In genomic region chr7:28555939-28556535, GRCm38 (mm10) we compare ENCODE assay signal across 29 mouse cellular contexts. TPM values are rescaled to one million over a fixed set of nuclear protein-coding genes. Genes with fewer than 3 reads are reported as not detected.
A peak's percentile ranks its signal among the peaks of the same experiment; 100 is the strongest.
DNase-seq lines count a peak whose midpoint lies in the region; ATAC-seq and TF ChIP-seq lines count a peak whose summit lies in the region.
"Had no signal": no experiment of that assay in that cellular context is flagged by ENCODE, and none has a peak within 500 bp of the region (broad histone marks: within the 10 kb centered on the region; RNA-seq: fewer than 3 reads in every experiment).

No protein-coding gene starts in this region.

- H3K27me3 ChIP-seq in forebrain, embryonic 12.5 days, result no peaks in the 10 kb centered on the region
- H3K27me3 ChIP-seq in forebrain, embryonic 15.5 days, result no peaks in the 10 kb centered on the region
- H3K27me3 ChIP-seq in ES-Bruce4 (ENCODE audit: control insufficient read depth, insufficient read depth, low read length, poor library complexity, severe bottlenecking), result no peaks in the 10 kb centered on the region
- no peaks in the 10 kb centered on the region for H3K27me3 ChIP-seq in intestine, embryonic 16.5 days (replicated peaks; ENCODE audit: control insufficient read depth, insufficient read depth, low read length)
- no peaks in the 10 kb centered on the region for H3K27me3 ChIP-seq in stomach, embryonic 15.5 days (replicated peaks)
- H3K27me3 ChIP-seq: embryonic facial prominence, embryonic 13.5 days; heart, embryonic 13.5 days; kidney, embryonic 15.5 days; limb, embryonic 13.5 days; lung, embryonic 15.5 days; midbrain, embryonic 15.5 days had no signal

- H3K4me3 ChIP-seq in forebrain, embryonic 12.5 days (replicated peaks), result no peak overlapping the region
- no peak overlapping the region for H3K4me3 ChIP-seq in forebrain, embryonic 15.5 days
- no peak overlapping the region for H3K4me3 ChIP-seq in ES-Bruce4 (ENCODE audit: low read depth, low read length)
- no peak overlapping the region for H3K4me3 ChIP-seq in intestine, embryonic 16.5 days (ENCODE audit: low read length)
- no peak overlapping the region for H3K4me3 ChIP-seq in stomach, embryonic 15.5 days (replicated peaks)
- H3K4me3 ChIP-seq: embryonic facial prominence, embryonic 13.5 days; erythroblast, embryonic 14.5 days; heart, embryonic 13.5 days; kidney, embryonic 15.5 days; limb, embryonic 13.5 days; lung, embryonic 15.5 days; midbrain, embryonic 10.5 days; midbrain, embryonic 15.5 days had no signal

- DNase-seq in spleen, postnatal 10 days (ENCODE audit: low spot score in 2 of 2), result no peak
- DNase-seq in c-Kit-positive CD71-positive TER-119-positive erythroid progenitor cells, embryonic 14.5 days (ENCODE audit: low spot score), result no peak
- DNase-seq in kidney, adult 8-10 months, result no peak
- DNase-seq: adrenal gland, adult 8-10 months; cerebellum, adult 11-12 months; cerebellum, adult 9-11 months; embryo, embryonic 11 days; gastrocnemius, postnatal 14 days; heart, postnatal 10 days; kidney, adult 11 months had no signal

- 0 out of 2 replicates have a peak overlapping the region, but pooled peaks have one; percentile 13 for H3K27ac ChIP-seq in forebrain, embryonic 12.5 days
- H3K27ac ChIP-seq in forebrain, embryonic 15.5 days (replicated peaks), result no peak overlapping the region
- peak overlapping the region; percentile 82 for H3K27ac ChIP-seq in ES-Bruce4 (ENCODE audit: insufficient read depth, low read length)
- H3K27ac ChIP-seq in intestine, embryonic 16.5 days (ENCODE audit: low read length), result no peak overlapping the region
- peak overlapping the region; percentile 35; the same call in 1 of the 2 replicates for H3K27ac ChIP-seq in stomach, embryonic 15.5 days
- H3K27ac ChIP-seq: embryonic facial prominence, embryonic 13.5 days; heart, embryonic 13.5 days; kidney, embryonic 15.5 days; limb, embryonic 13.5 days; lung, embryonic 15.5 days; midbrain, embryonic 10.5 days; midbrain, embryonic 15.5 days had no signal

- no peak for TF ChIP-seq CTCF in ES-Bruce4 (IDR thresholded peaks at IDR 0.05; ENCODE audit: low read depth, low read length)

- no peak overlapping the region for H3K9ac ChIP-seq in forebrain, embryonic 12.5 days
- no peak overlapping the region for H3K9ac ChIP-seq in forebrain, embryonic 15.5 days (replicated peaks)
- H3K9ac ChIP-seq in ES-Bruce4 (ENCODE audit: low read depth, poor library complexity, severe bottlenecking), result no peak overlapping the region
- no peak overlapping the region for H3K9ac ChIP-seq in intestine, embryonic 16.5 days (ENCODE audit: low read depth, low read length)
- H3K9ac ChIP-seq in stomach, embryonic 15.5 days, result no peak overlapping the region
- H3K9ac ChIP-seq: embryonic facial prominence, embryonic 13.5 days; heart, embryonic 13.5 days; kidney, embryonic 15.5 days; limb, embryonic 13.5 days; lung, embryonic 15.5 days; midbrain, embryonic 15.5 days had no signal

- peaks cover 7% of the 10 kb centered on the region; the same call in 1 of the 2 replicates for H3K9me3 ChIP-seq in forebrain, embryonic 12.5 days
- no peaks in the 10 kb centered on the region for H3K9me3 ChIP-seq in forebrain, embryonic 15.5 days
- no peaks in the 10 kb centered on the region for H3K9me3 ChIP-seq in ES-Bruce4 (replicated peaks; ENCODE audit: control insufficient read depth, insufficient read depth, low read length, poor library complexity, severe bottlenecking)
- H3K9me3 ChIP-seq in intestine, embryonic 16.5 days (ENCODE audit: control insufficient read depth, low read length), result no peaks in the 10 kb centered on the region
- no peaks in the 10 kb centered on the region for H3K9me3 ChIP-seq in stomach, embryonic 15.5 days
- H3K9me3 ChIP-seq: embryonic facial prominence, embryonic 13.5 days; heart, embryonic 13.5 days; kidney, embryonic 15.5 days; limb, embryonic 13.5 days; lung, embryonic 15.5 days; midbrain, embryonic 15.5 days had no signal

- 23% methylated on average over 5 of the region's 5 CpGs for WGBS in forebrain, embryonic 12.5 days
- 16% methylated on average over 5 of the region's 5 CpGs for WGBS in forebrain, embryonic 15.5 days
- WGBS in intestine, embryonic 16.5 days, result 9% methylated on average over 5 of the region's 5 CpGs
- WGBS in stomach, embryonic 15.5 days, result 16% methylated on average over 5 of the region's 5 CpGs

- no peak for TF ChIP-seq EP300 in ES-Bruce4 (IDR thresholded peaks at IDR 0.05; ENCODE audit: insufficient read depth, low read depth, low read length)

- no peak overlapping the region for H3K4me2 ChIP-seq in forebrain, embryonic 12.5 days
- no peak overlapping the region for H3K4me2 ChIP-seq in forebrain, embryonic 15.5 days (replicated peaks)
- H3K4me2 ChIP-seq in intestine, embryonic 16.5 days (ENCODE audit: low read depth, low read length), result no peak overlapping the region
- H3K4me2 ChIP-seq in stomach, embryonic 15.5 days, result no peak overlapping the region
- H3K4me2 ChIP-seq: embryonic facial prominence, embryonic 13.5 days; heart, embryonic 13.5 days; kidney, embryonic 15.5 days; limb, embryonic 13.5 days; liver, embryonic 11.5 days; lung, embryonic 15.5 days; midbrain, embryonic 15.5 days had no signal

- ATAC-seq in forebrain, embryonic 12.5 days (ENCODE audit: low FRiP score), result no peak
- no peak for ATAC-seq in forebrain, embryonic 15.5 days (replicated peaks)
- peak; percentile 52 for ATAC-seq in intestine, embryonic 16.5 days
- ATAC-seq in stomach, embryonic 15.5 days (ENCODE audit: insufficient read depth, low FRiP score, low read depth), result no peak
- ATAC-seq: hindbrain, embryonic 16.5 days; midbrain, embryonic 15.5 days had no signal

- peaks cover 5% of the 10 kb centered on the region; the same call in 1 of the 2 replicates for H3K4me1 ChIP-seq in forebrain, embryonic 12.5 days
- H3K4me1 ChIP-seq in forebrain, embryonic 15.5 days, result no peaks in the 10 kb centered on the region
- H3K4me1 ChIP-seq in ES-Bruce4 (ENCODE audit: control insufficient read depth, insufficient read depth, low read length), result peaks cover 6% of the 10 kb centered on the region
- peaks cover 16% of the 10 kb centered on the region for H3K4me1 ChIP-seq in intestine, embryonic 16.5 days (ENCODE audit: control insufficient read depth, insufficient read depth, low read length)
- H3K4me1 ChIP-seq in stomach, embryonic 15.5 days, result 0 out of 2 replicates have a peak, but pooled peaks cover 26% of the 10 kb centered on the region
- H3K4me1 ChIP-seq: midbrain, embryonic 15.5 days had no signal

- H3K36me3 ChIP-seq in forebrain, embryonic 12.5 days (replicated peaks), result peaks cover 28% of the 10 kb centered on the region
- peaks cover 15% of the 10 kb centered on the region for H3K36me3 ChIP-seq in forebrain, embryonic 15.5 days
- H3K36me3 ChIP-seq in ES-Bruce4 (ENCODE audit: control insufficient read depth, insufficient read depth, low read length, poor library complexity, severe bottlenecking), result peaks cover 3% of the 10 kb centered on the region; the same call in 1 of the 2 replicates
- peaks cover 12% of the 10 kb centered on the region for H3K36me3 ChIP-seq in intestine, embryonic 16.5 days (ENCODE audit: control insufficient read depth, insufficient read depth, low read length)
- peaks cover 24% of the 10 kb centered on the region; the same call in 1 of the 2 replicates for H3K36me3 ChIP-seq in stomach, embryonic 15.5 days

- TF ChIP-seq POLR2A in ES-Bruce4 (IDR thresholded peaks at IDR 0.05; ENCODE audit: insufficient read depth, low read length), result no peak

RNA-seq across cellular contexts. Expression of gene Nccrp1, which starts 9.0 kb away (rescaled TPM):
- polyA plus RNA-seq in forebrain, embryonic 12.5 days (2016; fragmentation: Nextera tagmentation; extraction: Ambion mirVana), result not detected in 2 replicates
- not detected in 2 replicates for polyA plus RNA-seq in forebrain, embryonic 15.5 days (2015; fragmentation: Nextera tagmentation; extraction: Ambion mirVana)
- 4.5 and 6.4 TPM in 2 replicates for polyA plus RNA-seq in ES-Bruce4 (2011; ENCODE audit: insufficient read depth, insufficient read length, low read depth, missing spikeins)
- polyA plus RNA-seq in intestine, embryonic 16.5 days (2015; fragmentation: Nextera tagmentation; extraction: Ambion mirVana), result 0.09 and 0.20 TPM in 2 replicates
- polyA plus RNA-seq in stomach, embryonic 15.5 days (2015; fragmentation: Nextera tagmentation; extraction: Ambion mirVana), result 2.4 and 6.1 TPM in 2 replicates
- polyA plus RNA-seq: forebrain, embryonic 11.5 days; heart, embryonic 13.5 days; hindbrain, embryonic 16.5 days; kidney, embryonic 15.5 days; limb, embryonic 13.5 days; liver, embryonic 11.5 days; liver, embryonic 16.5 days; lung, embryonic 15.5 days; stomach, embryonic 14.5 days had no signal

RNA-seq across cellular contexts. Expression of gene Sycn, which starts 15.4 kb away (rescaled TPM):
- polyA plus RNA-seq in forebrain, embryonic 12.5 days (2016; fragmentation: Nextera tagmentation; extraction: Ambion mirVana), result not detected in 2 replicates
- not detected in 2 replicates for polyA plus RNA-seq in forebrain, embryonic 15.5 days (2015; fragmentation: Nextera tagmentation; extraction: Ambion mirVana)
- not detected in 2 replicates for polyA plus RNA-seq in ES-Bruce4 (2011; ENCODE audit: insufficient read depth, insufficient read length, low read depth, missing spikeins)
- 94.3 and 150 TPM in 2 replicates for polyA plus RNA-seq in intestine, embryonic 16.5 days (2015; fragmentation: Nextera tagmentation; extraction: Ambion mirVana)
- 103 and 114 TPM in 2 replicates for polyA plus RNA-seq in stomach, embryonic 15.5 days (2015; fragmentation: Nextera tagmentation; extraction: Ambion mirVana)
- polyA plus RNA-seq: embryonic facial prominence, embryonic 13.5 days; erythroblast, embryonic 14.5 days; forebrain, embryonic 11.5 days; heart, embryonic 13.5 days; hindbrain, embryonic 16.5 days; kidney, embryonic 15.5 days; limb, embryonic 13.5 days; liver, embryonic 11.5 days; lung, embryonic 15.5 days; midbrain, embryonic 10.5 days; midbrain, embryonic 15.5 days; neural tube, embryonic 11.5 days had no signal

RNA-seq across cellular contexts. Expression of gene Ifnl3, which starts 33.4 kb away (rescaled TPM):
- polyA plus RNA-seq in forebrain, embryonic 12.5 days (2016; fragmentation: Nextera tagmentation; extraction: Ambion mirVana), result not detected in 2 replicates
- not detected in 2 replicates for polyA plus RNA-seq in forebrain, embryonic 15.5 days (2015; fragmentation: Nextera tagmentation; extraction: Ambion mirVana)
- not detected in 2 replicates for polyA plus RNA-seq in ES-Bruce4 (2011; ENCODE audit: insufficient read depth, insufficient read length, low read depth, missing spikeins)
- polyA plus RNA-seq in intestine, embryonic 16.5 days (2015; fragmentation: Nextera tagmentation; extraction: Ambion mirVana), result not detected in 2 replicates
- not detected in 2 replicates for polyA plus RNA-seq in stomach, embryonic 15.5 days (2015; fragmentation: Nextera tagmentation; extraction: Ambion mirVana)
- polyA plus RNA-seq: embryonic facial prominence, embryonic 13.5 days; erythroblast, embryonic 14.5 days; forebrain, embryonic 11.5 days; heart, embryonic 13.5 days; hindbrain, embryonic 16.5 days; kidney, embryonic 15.5 days; limb, embryonic 13.5 days; liver, embryonic 11.5 days; liver, embryonic 16.5 days; lung, embryonic 15.5 days; midbrain, embryonic 10.5 days; midbrain, embryonic 15.5 days; neural tube, embryonic 11.5 days; stomach, embryonic 14.5 days had no signal

RNA-seq across cellular contexts. Expression of gene Samd4b, which starts 41.9 kb away (rescaled TPM):
- 35.6 and 37.6 TPM in 2 replicates for polyA plus RNA-seq in forebrain, embryonic 12.5 days (2016; fragmentation: Nextera tagmentation; extraction: Ambion mirVana)
- polyA plus RNA-seq in forebrain, embryonic 15.5 days (2015; fragmentation: Nextera tagmentation; extraction: Ambion mirVana), result 24.3 and 25.7 TPM in 2 replicates
- 86.0 and 94.1 TPM in 2 replicates for polyA plus RNA-seq in ES-Bruce4 (2011; ENCODE audit: insufficient read depth, insufficient read length, low read depth, missing spikeins)
- polyA plus RNA-seq in intestine, embryonic 16.5 days (2015; fragmentation: Nextera tagmentation; extraction: Ambion mirVana), result 7.8 and 9.7 TPM in 2 replicates
- polyA plus RNA-seq in stomach, embryonic 15.5 days (2015; fragmentation: Nextera tagmentation; extraction: Ambion mirVana), result 18.5 and 22.1 TPM in 2 replicates

RNA-seq across cellular contexts. Expression of gene Pak4, which starts 41.9 kb away (rescaled TPM):
- 41.0 and 43.9 TPM in 2 replicates for polyA plus RNA-seq in forebrain, embryonic 12.5 days (2016; fragmentation: Nextera tagmentation; extraction: Ambion mirVana)
- 28.9 and 30.0 TPM in 2 replicates for polyA plus RNA-seq in forebrain, embryonic 15.5 days (2015; fragmentation: Nextera tagmentation; extraction: Ambion mirVana)
- polyA plus RNA-seq in ES-Bruce4 (2011; ENCODE audit: insufficient read depth, insufficient read length, low read depth, missing spikeins), result 64.4 and 75.1 TPM in 2 replicates
- polyA plus RNA-seq in intestine, embryonic 16.5 days (2015; fragmentation: Nextera tagmentation; extraction: Ambion mirVana), result 51.2 and 55.4 TPM in 2 replicates
- polyA plus RNA-seq in stomach, embryonic 15.5 days (2015; fragmentation: Nextera tagmentation; extraction: Ambion mirVana), result 50.2 and 56.0 TPM in 2 replicates

Comparison
In these comparisons a context has a peak if more than half of its experiments do, and no peak if none do; other contexts are left out.
1. H3K27ac ChIP-seq: peak in forebrain, embryonic 12.5 days (single experiment), ES-Bruce4 (single experiment) and stomach, embryonic 15.5 days (single experiment); none in forebrain, embryonic 15.5 days (single experiment) and intestine, embryonic 16.5 days (single experiment).
2. RNA of gene Sycn, which starts 15.4 kb away (polyA plus RNA-seq): 103 to 114 TPM in stomach, embryonic 15.5 days and 94.3 to 150 TPM in intestine, embryonic 16.5 days; not detected in forebrain, embryonic 12.5 days, not detected in forebrain, embryonic 15.5 days and not detected in ES-Bruce4; every median in the first group is over 10 times any median in the second.